Mouse (Mus musculus): ENCODE data around the gene Gm11037. TPM values are rescaled to one million over a fixed set of nuclear protein-coding genes. Genes with fewer than 3 reads are reported as not detected.

Gm11037 gene
- polyA plus RNA-seq, 1 experiment from 2014 or later, result not detected

GRCm38 (mm10) chr2:131143007-131143780 lies 9.9 kb downstream of the Gm11037 start:
- Histone ChIP-seq H3K4me3 (no peak overlapping the region), H3K9me3 (replicated peaks) (no peaks in the 10 kb centered on the region), H3K27me3 (no peaks in the 10 kb centered on the region), H3K9ac (no peak overlapping the region), H3K36me3 (peaks cover 51% of the 10 kb centered on the region), H3K27ac (no peak overlapping the region), H3K4me2 (replicated peaks) (peak overlapping the region; percentile 22; the same call in 1 of the 2 replicates), H3K4me1 (peaks cover 5% of the 10 kb centered on the region; the same call in 1 of the 2 replicates)
- ATAC-seq (ENCODE audit: low FRiP score), result peak; percentile 26; the same call in 1 of the 2 replicates
- WGBS, result 64% methylated on average over 22 of the region's 22 CpGs

- Histone ChIP-seq H3K27ac (no peak overlapping the region), H3K9me3 (replicated peaks) (no peaks in the 10 kb centered on the region), H3K27me3 (no peaks in the 10 kb centered on the region), H3K4me3 (no peak overlapping the region), H3K36me3 (peaks cover 68% of the 10 kb centered on the region), H3K9ac (no peak overlapping the region), H3K4me1 (peaks cover 5% of the 10 kb centered on the region; the same call in 1 of the 2 replicates), H3K4me2 (replicated peaks) (no peak overlapping the region)
- ATAC-seq (ENCODE audit: low FRiP score), result no peak
- WGBS, result 65% methylated on average over 13 of the region's 13 CpGs
These were observed 11.8 kb downstream of the Gm11037 start for GRCm38 (mm10) chr2:131145121-131145520.

GRCm38 (mm10) chr2:131145536-131145935 lies 12.2 kb downstream of the Gm11037 start:
- peaks cover 72% of the 10 kb centered on the region for H3K36me3 ChIP-seq
- no peak overlapping the region for H3K4me2 ChIP-seq (replicated peaks)
- peaks cover 5% of the 10 kb centered on the region; the same call in 1 of the 2 replicates for H3K4me1 ChIP-seq
- no peak overlapping the region for H3K9ac ChIP-seq
- ATAC-seq (ENCODE audit: low FRiP score), result no peak
- no peaks in the 10 kb centered on the region for H3K9me3 ChIP-seq (replicated peaks)
- no peak overlapping the region for H3K4me3 ChIP-seq
- no peak overlapping the region for H3K27ac ChIP-seq
- 83% methylated on average over 2 of the region's 2 CpGs for WGBS
- no peaks in the 10 kb centered on the region for H3K27me3 ChIP-seq

GRCm38 (mm10) chr2:131146193-131147042 lies 13.1 kb downstream of the Gm11037 start:
- no peak overlapping the region for H3K4me2 ChIP-seq (replicated peaks)
- H3K9me3 ChIP-seq (replicated peaks), result no peaks in the 10 kb centered on the region
- WGBS, result 92% methylated on average over 21 of the region's 21 CpGs
- H3K9ac ChIP-seq, result no peak overlapping the region
- H3K36me3 ChIP-seq, result peaks cover 80% of the 10 kb centered on the region
- peaks cover 5% of the 10 kb centered on the region; the same call in 1 of the 2 replicates for H3K4me1 ChIP-seq
- no peaks in the 10 kb centered on the region for H3K27me3 ChIP-seq
- H3K4me3 ChIP-seq, result no peak overlapping the region
- H3K27ac ChIP-seq, result no peak overlapping the region
- no peak for ATAC-seq (ENCODE audit: low FRiP score)

GRCm38 (mm10) chr2:131147043-131147365 lies 13.7 kb downstream of the Gm11037 start:
- H3K9ac ChIP-seq, result no peak overlapping the region
- H3K4me3 ChIP-seq, result no peak overlapping the region
- no peaks in the 10 kb centered on the region for H3K9me3 ChIP-seq (replicated peaks)
- H3K36me3 ChIP-seq, result peaks cover 86% of the 10 kb centered on the region
- H3K27ac ChIP-seq, result no peak overlapping the region
- WGBS, result 95% methylated on average over 8 of the region's 8 CpGs
- H3K4me1 ChIP-seq, result peaks cover 5% of the 10 kb centered on the region; the same call in 1 of the 2 replicates
- ATAC-seq (ENCODE audit: low FRiP score), result no peak
- no peaks in the 10 kb centered on the region for H3K27me3 ChIP-seq
- no peak overlapping the region for H3K4me2 ChIP-seq (replicated peaks)

GRCm38 (mm10) chr2:131148353-131149253 lies 15.3 kb downstream of the Gm11037 start:
- Histone ChIP-seq H3K27ac (no peak overlapping the region), H3K36me3 (peaks cover 91% of the 10 kb centered on the region), H3K9me3 (replicated peaks) (no peaks in the 10 kb centered on the region), H3K9ac (no peak overlapping the region), H3K4me2 (replicated peaks) (no peak overlapping the region), H3K4me1 (no peaks in the 10 kb centered on the region), H3K27me3 (no peaks in the 10 kb centered on the region), H3K4me3 (no peak overlapping the region)
- 88% methylated on average over 8 of the region's 8 CpGs for WGBS
- ATAC-seq (ENCODE audit: low FRiP score), result no peak

GRCm38 (mm10) chr2:131149254-131149578 lies 15.9 kb downstream of the Gm11037 start:
- peaks cover 90% of the 10 kb centered on the region for H3K36me3 ChIP-seq

GRCm38 (mm10) chr2:131152166-131152730 lies 19.0 kb downstream of the Gm11037 start:
- H3K4me1 ChIP-seq, result peaks cover 7% of the 10 kb centered on the region
- no peak overlapping the region for H3K27ac ChIP-seq
- H3K36me3 ChIP-seq, result peaks cover 62% of the 10 kb centered on the region
- no peak overlapping the region for H3K9ac ChIP-seq
- no peak overlapping the region for H3K4me2 ChIP-seq (replicated peaks)
- 94% methylated on average over 7 of the region's 7 CpGs for WGBS
- no peak overlapping the region for H3K4me3 ChIP-seq
- H3K9me3 ChIP-seq (replicated peaks), result no peaks in the 10 kb centered on the region
- ATAC-seq (ENCODE audit: low FRiP score), result no peak
- no peaks in the 10 kb centered on the region for H3K27me3 ChIP-seq

More at GRCm38 (mm10) chr2:131149254-131149578, 15.9 kb downstream of the Gm11037 start:
- Histone ChIP-seq H3K4me1 (no peaks in the 10 kb centered on the region), H3K9me3 (replicated peaks) (no peaks in the 10 kb centered on the region), H3K4me2 (replicated peaks) (no peak overlapping the region), H3K27ac (no peak overlapping the region), H3K4me3 (no peak overlapping the region), H3K27me3 (no peaks in the 10 kb centered on the region), H3K9ac (no peak overlapping the region)
- WGBS, result 93% methylated on average over 3 of the region's 3 CpGs
- ATAC-seq (ENCODE audit: low FRiP score), result no peak

- no peak for ATAC-seq (ENCODE audit: low FRiP score)
- H3K27ac ChIP-seq, result no peak overlapping the region
- no peak overlapping the region for H3K9ac ChIP-seq
- H3K4me1 ChIP-seq, result peaks cover 25% of the 10 kb centered on the region
- no peaks in the 10 kb centered on the region for H3K27me3 ChIP-seq
- no peak overlapping the region for H3K4me2 ChIP-seq (replicated peaks)
- no peak overlapping the region for H3K4me3 ChIP-seq
- no peaks in the 10 kb centered on the region for H3K9me3 ChIP-seq (replicated peaks)
- 91% methylated on average over 4 of the region's 4 CpGs for WGBS
- H3K36me3 ChIP-seq, result peaks cover 44% of the 10 kb centered on the region
These were observed 20.7 kb downstream of the Gm11037 start for GRCm38 (mm10) chr2:131154036-131154435.

GRCm38 (mm10) chr2:131156987-131157386 lies 23.7 kb downstream of the Gm11037 start:
- no peak overlapping the region for H3K4me2 ChIP-seq (replicated peaks)
- no peaks in the 10 kb centered on the region for H3K27me3 ChIP-seq
- H3K4me3 ChIP-seq, result no peak overlapping the region
- H3K36me3 ChIP-seq, result peaks cover 18% of the 10 kb centered on the region
- no peaks in the 10 kb centered on the region for H3K9me3 ChIP-seq (replicated peaks)
- peaks cover 35% of the 10 kb centered on the region for H3K4me1 ChIP-seq
- 91% methylated on average over 7 of the region's 7 CpGs for WGBS
- ATAC-seq (ENCODE audit: low FRiP score), result no peak
- no peak overlapping the region for H3K27ac ChIP-seq
- no peak overlapping the region for H3K9ac ChIP-seq

GRCm38 (mm10) chr2:131159491-131159910 lies 26.2 kb downstream of the Gm11037 start:
- H3K4me1 ChIP-seq, result peaks cover 35% of the 10 kb centered on the region
- 1% methylated on average over 18 of the region's 18 CpGs for whole genome bisulfite sequencing
- ATAC-seq (ENCODE audit: low FRiP score), result peak; percentile 75

More at GRCm38 (mm10) chr2:131159491-131159910, 26.2 kb downstream of the Gm11037 start:
- H3K9ac ChIP-seq, result peak overlapping the region; percentile 83
- H3K36me3 ChIP-seq, result no peaks in the 10 kb centered on the region
- peak overlapping the region; percentile 81 for H3K4me2 ChIP-seq (replicated peaks)
- H3K9me3 ChIP-seq (replicated peaks), result 0 out of 2 replicates have a peak, but pooled peaks cover under 1% of the 10 kb centered on the region
- peak overlapping the region; percentile 79 for H3K27ac ChIP-seq
- H3K4me3 ChIP-seq, result peak overlapping the region; percentile 55
- no peaks in the 10 kb centered on the region for H3K27me3 ChIP-seq
